Mouse (Mus musculus) kidney, postnatal 25 days (tissue): ENCODE data around the gene Ak9.
"Not testable (repeated sequence)": the region's sequence is repeated elsewhere in the genome, so short reads cannot be mapped to it uniquely, and the experiment has no call there.

Experiments used
- DNase-seq, 2 experiments: peaks; one replicate each; pipeline ENCODE4 v3.0.0; 2021; ENCODE audit warnings: mixed read lengths in 2 of 2

Ak9 gene

DNA sequence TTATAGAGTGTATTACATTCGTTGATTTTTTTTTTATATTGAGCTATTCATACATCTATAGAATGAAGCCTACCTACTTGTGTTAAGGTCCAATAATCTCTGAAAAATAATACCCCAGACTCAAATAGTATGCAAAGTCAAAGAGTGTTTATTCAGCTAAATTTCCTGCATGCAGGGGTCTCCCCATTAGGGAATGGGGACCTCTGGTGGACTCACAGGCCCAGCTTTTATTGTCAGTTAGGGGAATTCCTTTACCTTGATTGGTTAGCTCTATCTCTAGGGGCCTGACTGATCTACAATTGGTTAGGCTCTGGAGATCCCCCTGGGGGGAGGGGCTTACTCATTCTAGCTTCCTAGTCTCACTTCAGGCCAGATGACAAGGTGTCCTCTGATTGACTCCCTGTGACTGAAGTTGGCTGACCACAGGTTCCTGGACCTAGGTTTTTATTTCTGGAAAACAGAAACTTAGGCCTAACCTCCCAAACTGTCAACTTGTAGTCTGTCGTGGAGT lies 28.8 kb downstream of the Ak9 start:
- DNase-seq, result no peak

DNA sequence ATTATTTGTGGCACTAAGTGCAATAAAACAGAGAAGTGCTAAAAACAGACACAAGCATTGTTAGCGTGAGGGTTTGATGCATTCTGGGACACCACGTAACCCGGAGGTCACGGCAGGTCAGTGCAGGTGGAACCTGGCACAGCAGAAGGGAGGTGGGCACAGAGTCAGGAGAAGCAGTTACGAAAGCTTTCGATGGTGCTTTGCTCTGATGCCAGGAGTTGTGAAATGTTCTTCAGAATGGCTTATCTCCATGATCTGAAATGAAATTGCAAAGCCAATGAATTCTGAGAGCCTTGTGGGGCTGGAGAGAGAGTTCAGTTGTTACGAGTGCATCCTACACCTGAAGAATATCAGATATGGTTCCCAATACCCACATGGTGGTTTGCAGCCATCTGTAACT lies 37.6 kb downstream of the Ak9 start:
- DNase-seq, result no peak

DNA sequence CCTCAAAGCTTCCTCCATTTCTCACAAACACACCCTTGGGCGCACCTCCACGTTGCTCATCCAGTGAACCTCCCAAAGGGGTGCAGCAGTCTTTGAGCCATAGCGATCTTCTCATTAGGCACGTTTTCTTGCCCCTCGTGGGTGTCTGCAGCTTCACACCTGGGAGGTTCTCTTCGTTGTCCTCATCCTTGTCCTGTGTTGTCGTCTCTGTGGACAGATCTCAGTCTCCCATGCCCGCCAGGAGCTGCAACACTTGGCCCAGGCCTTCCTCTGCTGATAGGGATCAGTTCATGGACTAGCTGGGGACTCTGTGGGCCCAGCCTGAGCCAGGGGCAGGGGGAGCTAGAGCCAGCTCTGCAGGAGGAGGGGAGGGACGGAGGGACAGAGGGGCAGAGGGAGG lies 61.3 kb downstream of the Ak9 start:
- DNase-seq, result no peak

DNA sequence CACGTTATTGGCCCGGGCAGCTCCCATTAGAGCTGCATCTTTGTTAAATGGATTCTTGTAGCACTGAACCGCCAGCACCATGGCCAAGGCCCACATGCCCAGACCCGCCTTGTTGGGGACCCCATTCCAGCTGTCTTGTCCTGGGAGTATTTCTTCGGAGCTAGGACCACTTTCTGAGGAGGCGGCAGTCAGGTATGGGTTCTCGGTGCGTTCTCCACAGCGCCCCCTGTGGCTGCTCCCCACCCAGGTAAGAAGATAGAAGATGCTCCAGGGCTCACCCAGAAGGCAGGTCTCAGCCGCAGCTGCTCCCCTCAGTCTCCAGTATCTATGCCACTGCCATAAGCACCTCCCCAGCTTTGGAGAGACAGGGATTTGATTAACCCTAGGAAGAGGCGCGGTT lies 76.7 kb downstream of the Ak9 start:
- DNase-seq, result no peak

DNA sequence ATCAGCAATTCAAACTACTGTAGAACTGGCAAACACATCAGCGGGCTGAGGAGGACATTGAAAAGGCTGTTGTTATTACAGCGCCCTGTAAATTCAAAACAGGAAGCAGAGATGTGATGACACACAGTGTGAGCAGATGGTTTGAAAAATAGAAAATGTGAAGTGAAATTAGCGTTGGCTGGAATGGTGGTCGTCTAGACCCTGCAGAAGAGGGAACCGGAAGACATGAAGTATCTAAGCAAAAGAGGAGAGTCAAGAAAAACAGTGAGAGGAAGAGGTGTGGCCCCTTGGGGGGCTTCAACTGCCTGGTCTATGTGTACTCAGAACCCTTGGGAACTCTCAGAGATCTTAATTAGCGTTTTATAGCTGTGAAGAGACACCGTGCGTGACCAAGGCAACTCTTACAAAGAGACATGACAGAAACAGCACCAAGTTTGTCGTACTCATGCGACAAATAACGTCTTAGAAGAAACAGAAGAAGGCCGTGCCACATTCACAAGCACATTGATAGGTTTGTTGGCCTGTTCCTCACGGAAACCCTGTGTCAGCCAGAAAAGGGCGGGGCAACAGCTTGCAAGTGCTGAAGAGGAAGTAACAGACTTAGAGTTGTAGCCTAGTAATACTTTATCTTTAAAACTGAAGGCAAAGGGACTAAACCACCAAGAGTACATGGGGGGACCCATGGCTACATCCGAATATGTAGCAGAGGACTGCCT lies 81.9 kb downstream of the Ak9 start:
- DNase-seq, result peak; percentile 16 to 48

DNA sequence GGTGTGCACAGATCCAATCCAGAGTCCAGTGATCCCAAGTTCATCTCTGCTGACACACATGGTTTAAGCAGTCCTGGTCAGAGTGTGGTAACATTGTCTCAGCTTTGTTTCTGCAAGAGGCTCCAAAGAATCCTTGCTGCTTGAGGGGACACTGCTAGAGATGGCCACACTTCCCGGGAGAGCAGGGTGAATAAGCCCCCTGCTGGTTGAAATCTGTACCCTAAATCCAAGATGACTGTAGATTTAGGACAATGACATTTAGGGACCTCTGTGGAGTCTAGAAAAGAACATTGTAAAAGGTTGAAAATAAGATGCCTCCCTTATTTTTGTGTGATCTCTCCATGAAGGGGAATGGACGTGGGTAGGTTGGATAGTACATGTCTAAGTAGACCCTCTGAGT lies 89.8 kb downstream of the Ak9 start:
- DNase-seq, result no peak

DNA sequence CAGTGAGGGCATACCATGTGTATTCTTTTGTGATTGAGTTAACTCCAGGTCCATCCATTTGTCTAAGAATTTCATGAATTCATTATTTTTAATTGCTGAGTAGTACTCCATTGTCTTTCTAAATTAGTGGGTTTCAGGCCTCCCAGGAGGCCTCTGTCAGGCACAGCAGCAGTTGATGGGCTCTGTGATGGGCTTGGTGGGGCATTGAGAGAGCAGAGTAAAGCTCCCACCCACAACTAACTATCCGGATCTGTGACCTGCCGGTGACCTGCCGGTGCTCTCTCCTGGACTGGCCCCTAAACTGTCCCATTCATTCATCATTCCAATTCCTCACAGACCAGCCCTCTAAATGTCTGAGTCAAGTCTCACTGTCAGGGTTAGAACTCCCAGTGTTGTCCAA lies 97.3 kb downstream of the Ak9 start:
- DNase-seq, result no peak

DNA sequence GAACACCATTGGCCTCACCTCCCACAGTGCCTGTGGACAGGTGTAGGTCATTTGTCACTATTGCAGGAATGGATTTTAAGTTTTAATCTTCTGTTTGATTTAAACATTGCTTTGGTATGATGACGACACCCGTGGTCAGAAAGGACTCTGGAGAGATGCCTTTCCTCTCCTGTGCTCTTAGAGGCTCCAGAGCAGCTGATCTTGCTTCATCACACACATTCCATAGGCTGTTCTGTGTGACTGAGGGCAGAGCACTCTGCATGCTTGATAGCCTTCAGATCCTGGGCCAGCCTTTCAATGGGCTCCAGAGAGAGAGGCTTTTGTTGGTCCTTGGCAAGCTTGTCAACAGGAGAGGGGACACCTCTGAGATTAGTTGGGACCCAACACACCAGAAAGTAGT lies 99.6 kb downstream of the Ak9 start:
- DNase-seq, result no peak

DNA sequence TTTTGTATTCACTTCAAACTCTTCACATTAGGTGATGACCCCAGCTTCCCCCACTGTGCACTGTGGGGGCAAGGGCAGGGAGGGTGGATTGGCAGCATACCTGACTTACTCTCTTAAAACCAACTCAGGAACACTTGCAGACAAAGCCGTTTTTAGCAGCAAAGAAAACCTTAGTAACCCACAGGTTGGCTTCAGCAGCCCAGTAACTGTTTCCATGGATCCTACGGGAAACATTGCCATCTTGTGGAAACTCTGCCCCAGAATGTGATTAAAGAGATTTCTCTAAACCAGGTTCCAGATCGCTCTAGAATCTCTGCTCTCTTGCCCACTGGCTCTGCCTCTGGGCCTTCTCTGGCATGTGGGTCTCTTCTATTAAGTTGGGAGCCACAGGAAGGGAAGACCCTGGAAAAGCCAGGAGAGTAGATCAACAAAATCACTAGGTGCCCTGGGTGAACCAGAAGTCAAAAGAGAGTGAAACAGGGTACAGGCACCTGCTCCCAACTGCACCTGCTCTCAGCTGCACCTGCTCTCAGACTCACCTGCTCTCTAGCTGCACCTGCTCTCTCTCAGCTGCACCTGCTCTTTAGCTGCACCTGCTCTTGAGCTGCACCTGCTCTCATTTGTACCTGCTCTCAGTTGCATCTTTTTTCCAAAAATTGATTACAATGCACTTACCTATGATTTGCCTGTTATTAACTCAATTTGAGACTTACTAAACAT lies 100.3 kb downstream of the Ak9 start:
- DNase-seq, result no peak

DNA sequence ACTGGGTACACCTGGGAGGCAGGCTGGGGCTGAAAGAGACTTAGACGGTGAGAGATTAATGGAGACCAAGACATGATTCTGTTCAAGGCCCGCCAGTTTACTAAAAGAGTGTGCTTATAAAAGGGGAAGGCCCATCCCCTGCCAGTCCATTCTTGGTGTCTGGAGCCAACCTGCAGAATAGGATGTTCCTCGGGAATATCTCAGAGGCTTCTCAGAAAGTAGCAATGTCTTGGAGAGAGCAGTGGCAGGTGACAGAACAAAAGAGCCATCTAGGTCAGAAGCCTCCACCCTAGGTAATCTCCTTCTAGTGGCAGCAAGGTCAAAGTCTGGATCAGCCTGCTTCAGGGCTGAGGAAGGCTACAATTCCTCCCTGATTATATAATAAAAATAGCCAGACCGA lies 106.4 kb downstream of the Ak9 start:
- not testable (repeated sequence) for DNase-seq

DNA sequence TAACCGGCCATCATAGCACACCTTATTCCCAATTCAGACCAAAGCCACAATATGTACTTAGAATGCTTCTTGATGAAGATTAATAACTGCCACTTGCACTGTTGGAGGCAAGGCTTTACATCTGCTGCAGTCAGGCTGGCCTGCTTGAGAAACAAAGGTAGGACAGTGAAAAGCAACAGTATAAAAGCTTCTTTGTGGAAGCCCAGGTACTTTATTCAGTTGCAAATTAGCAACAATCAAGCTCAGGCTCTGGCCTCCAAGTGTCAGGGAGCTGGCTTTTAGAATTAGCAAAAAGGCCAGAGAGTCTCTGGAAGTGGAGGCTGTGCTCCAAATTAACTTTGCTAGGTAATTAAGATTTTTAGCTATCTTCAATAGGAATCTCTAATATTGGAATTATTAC lies 107.0 kb downstream of the Ak9 start:
- DNase-seq, result not testable (repeated sequence)

DNA sequence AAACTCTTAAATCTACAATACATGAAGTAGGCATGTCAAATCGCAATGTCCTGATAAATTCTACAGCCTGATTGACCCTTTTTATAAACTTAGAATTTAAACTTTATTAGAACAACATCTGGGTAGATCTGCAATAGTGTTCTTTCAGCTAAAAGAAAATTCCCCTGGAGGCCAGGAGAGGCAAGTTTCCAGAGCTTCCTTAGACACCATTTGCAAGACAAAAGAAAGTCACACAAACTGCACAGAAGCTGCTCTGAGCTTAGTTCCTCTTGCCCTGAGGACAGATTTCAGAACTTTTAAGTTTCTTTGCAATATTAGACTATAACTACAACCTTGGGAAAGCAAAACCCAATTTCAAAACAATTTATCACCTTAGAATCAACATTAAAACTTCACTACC lies 109.7 kb downstream of the Ak9 start:
- not testable (repeated sequence) for DNase-seq

DNA sequence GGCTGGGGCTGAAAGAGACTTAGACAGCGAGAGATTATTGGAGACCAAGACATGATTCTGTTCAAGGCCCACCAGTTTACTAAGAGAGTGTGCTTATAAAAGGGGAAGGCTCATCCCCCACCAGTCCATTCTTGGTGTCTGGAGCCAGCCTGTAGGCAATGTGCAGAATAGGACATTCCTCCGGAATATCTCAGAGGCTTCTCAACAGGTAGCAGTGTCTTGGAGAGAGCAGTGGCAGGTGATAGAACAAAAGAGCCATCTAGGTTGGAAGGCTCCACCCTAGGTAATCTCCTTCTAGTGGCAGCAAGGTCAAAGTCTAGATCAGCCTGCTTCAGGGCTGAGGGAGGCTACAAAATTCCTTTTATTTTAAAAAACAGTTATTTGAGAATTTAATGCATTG lies 111.6 kb downstream of the Ak9 start:
- DNase-seq, result not testable (repeated sequence)

DNA sequence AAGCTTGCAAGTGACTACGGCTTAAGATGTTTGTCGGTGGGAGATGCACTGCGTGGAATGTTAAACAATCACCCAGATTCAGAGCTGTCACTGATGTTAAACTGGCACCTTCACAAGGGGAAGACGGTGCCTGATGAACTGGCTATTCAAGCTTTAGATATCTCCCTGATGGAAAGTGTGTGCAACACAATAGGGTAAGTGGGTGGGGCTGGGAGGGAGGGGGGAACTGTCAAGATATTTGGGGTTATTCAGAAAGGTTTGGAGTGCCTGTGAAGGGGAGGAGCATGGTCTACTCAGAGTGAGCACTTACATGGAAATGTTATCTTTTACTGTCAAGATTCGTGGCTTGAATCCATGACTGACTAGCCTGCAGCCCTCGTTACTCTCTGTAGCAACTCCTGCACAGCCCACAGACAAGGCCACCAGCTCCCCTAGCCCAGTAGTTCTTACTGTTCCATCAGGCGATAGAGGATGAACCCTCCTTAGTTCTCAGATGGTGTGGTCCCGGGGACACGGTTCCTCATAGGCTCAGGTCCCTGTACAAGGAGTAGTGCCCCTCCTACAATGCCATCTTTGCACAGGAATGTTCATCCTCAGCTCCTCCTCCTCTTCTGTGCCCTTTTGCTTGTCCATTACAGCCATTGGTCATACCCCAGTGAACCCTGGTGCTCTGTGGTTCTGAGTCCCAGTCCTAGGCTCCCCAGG lies 116.9 kb downstream of the Ak9 start:
- DNase-seq, result no peak

DNA sequence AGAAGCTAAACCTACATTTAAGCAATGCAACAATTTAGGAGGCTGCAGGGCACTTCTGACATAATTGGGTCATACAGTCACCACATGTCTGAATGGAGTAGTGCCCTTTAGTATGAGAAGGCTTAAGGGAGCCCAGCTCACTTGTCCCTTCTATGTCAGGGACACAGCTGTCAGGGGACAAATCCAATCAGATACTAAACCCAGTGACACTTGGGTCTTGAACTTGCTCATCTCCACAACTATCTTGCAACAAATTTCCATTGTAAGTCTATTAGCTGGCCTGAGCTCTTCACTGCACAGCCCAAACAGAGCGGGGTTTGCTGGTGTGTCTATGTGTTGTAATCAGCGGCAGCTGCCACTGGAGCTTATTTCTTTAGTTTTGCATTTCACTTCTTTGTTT lies 119.9 kb downstream of the Ak9 start:
- no peak for DNase-seq

DNA sequence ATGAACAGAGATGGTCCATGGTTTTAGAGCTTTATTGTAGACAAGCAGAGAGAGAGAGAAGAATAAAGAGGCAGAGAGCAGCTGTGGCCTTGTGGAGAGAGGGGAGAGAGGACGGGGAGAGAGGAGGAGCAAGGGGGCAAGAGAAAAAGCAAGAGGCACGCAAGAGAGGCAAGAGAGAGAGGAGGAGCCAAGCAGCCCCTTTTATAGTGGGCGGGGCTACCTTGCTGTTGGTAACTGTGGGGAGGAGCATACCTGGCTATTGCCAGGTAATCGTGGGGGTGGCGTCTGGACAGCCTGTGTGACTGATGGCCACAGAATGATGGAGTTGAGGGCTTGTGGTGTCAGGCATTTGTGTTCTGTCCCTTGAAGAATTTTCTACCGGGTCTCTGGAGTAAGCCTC lies 122.6 kb downstream of the Ak9 start:
- no peak for DNase-seq

DNA sequence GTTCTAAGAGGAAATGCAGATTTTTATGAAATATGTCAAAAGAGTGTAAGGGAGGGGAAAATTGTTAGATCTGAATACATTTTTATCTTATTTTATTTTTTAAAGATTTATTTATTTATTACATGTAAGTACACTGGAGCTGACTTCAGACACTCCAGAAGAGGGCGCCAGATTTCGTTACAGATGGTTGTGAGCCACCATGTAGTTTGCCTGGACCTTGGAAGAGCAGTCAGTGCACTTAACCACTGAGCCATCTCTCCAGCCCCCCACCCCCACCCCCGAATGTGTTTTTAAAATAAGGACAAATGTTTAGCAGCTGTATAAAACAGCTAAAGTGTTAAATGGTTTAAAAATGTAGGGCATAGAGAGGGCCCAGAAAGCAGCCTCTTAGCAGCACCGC lies 130.8 kb downstream of the Ak9 start:
- DNase-seq, result peak; percentile 73 to 85

DNA sequence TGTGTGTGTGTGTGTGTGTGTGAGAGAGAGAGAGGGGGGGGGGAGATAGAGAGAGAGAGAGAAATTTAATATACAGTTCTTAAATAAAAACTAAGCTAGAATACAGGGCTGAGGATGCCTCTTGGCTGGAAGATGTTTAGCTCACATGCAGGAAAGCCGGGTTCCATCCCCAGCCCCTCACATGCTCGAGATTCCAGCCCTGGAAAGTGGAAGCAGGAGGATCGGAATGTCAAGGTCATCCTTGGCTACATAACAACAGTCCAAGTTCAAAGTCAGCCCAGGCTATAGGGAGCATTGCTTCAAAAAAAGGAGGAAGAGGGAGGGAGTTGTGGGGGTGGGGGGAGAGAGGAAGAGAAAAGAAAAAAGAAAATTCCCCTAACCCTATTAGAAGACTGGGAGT lies 131.4 kb downstream of the Ak9 start:
- DNase-seq, result no peak

DNA sequence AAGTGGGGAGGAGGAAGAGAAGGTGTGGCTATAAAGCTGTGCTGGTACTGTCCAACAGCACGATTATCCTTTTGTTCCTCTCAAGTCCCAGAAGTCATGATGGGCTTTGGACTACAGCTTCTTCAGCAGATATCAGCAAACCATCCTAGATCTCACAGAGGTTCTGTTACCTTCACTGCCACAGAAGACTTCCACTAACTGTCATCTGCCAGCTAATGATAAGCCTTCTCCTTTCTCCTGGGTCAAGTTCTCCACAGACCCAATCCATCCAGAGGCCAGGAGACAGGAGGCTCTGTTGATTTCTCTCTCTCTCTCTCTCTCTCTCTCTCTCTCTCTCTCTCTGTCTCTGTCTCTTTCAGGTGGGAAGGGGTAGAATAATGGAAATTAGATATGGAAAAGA lies 144.4 kb downstream of the Ak9 start:
- no peak for DNase-seq

DNA sequence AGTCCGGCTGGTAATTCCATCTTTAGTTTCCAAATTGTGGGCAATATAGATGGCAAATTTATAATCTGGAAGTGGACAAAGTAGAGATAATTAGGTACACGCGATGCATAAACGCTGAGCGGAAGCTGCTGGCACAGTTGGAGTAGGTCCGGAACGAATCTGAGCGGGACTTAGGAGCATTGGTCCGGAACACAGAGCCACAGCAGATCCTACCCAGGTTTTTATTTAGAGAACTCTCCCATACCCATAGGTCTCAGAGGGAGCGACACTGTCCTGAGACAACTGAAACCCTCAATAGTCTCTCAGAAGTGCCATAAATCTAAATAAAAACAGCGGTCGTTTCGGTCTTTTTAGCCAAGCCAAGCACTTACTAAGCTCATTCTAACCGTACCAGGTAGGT lies 145.9 kb downstream of the Ak9 start:
- peak; percentile 46 to 60 for DNase-seq

DNA sequence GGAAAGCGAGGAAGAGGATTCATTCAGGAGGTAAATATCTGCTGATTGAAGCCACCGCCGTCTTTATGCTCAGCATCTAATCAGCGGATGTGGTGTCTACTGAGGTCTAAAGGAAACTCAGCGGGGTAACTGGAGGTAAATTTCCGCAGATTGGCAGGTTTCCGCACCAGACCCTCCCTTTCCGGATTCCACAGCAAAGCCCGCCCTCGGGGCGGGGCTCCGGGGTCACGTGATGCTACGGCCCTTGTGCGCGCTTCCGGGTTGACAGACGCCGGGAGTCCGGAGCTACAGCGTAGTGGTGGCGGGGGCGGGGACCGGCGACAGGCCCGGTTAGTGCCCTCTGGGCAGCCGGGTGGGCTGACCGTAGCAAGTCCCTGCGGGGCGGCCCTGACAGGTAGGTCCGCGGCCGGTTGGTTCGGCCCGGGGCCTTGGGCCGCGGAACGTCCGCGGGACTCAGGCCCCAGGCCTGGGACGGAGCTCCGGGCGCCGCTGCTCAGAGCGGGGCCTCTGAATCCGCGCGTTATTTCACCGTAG lies 146.4 kb downstream of the Ak9 start, which contains the start of gene Zbtb24:
TSS of gene Zbtb24 (plus strand) at position 247 of the 534 bp plus-strand sequence.
- DNase-seq, result peak; percentile 97 to 98

DNA sequence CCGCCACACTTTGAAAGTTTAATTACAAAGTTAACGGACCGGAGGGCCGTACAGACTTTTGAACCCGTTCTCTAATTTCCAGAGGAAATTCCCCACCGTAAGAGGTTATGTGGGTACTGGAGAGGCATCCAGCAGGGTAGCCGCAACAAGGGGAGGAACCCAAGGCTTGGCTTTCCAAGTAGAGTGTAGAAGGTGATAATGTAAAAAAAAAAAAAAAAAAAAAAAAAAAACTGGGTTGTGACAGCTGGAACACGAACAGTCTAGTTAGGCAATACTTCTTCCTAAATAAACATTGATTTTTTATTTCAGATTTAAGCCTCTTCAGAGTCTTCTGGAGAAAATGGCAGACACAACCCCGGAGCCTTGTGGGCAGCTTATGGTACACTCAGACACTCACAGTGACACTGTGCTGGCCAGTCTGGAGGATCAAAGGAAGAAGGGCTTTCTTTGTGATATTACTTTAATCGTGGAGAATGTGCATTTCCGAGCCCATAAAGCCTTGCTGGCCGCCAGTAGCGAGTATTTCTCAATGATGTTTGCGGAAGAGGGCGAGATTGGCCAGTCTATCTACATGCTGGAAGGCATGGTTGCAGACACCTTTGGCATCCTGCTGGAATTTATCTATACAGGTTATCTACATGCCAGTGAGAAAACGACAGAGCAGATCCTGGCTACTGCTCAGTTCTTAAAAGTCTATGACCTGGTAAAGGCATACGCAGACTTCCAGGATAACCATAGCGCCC lies 147.2 kb downstream of the Ak9 start:
- no peak for DNase-seq

DNA sequence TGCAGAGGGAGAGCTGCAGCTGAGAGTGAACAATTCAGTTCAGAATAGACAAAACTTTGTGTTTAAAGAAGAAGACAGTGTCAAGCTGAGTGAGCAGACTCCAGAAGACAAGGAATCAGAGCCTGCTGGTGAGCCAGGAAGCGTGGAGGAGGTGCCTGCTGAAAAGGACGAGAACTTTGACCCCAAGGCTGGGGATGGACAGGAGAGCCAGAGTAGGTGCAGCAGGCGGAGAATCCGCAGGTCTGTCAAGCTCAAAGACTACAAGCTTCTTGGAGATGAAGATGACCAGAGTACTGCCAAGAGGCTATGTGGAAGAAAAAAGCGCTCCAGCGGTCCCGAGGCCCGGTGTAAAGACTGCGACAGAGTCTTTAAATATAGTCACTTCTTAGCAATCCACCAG lies 147.9 kb downstream of the Ak9 start:
- DNase-seq, result peak; percentile 70 to 86
